Mouse (Mus musculus) cortical plate, adult 2 months (tissue): ENCODE data around the gene Tgfb2. TPM values are rescaled to one million over a fixed set of nuclear protein-coding genes. Genes with fewer than 3 reads are reported as not detected.

Source experiments
- H3K27ac ChIP-seq: fragments of 200-500 bp; 2 replicates; pipeline ENCODE4 v1.5.1; 2012; ENCODE audit warnings: low read length, control low read depth, inconsistent platforms; ENCODE audit not compliant: insufficient read depth
- H3K4me1 ChIP-seq: fragments of 200-500 bp; 2 replicates; pipeline ENCODE4 v1.6.1; 2011; ENCODE audit warnings: low read length; ENCODE audit not compliant: control insufficient read depth, insufficient read depth
- H3K4me3 ChIP-seq: fragments of 200-500 bp; 2 replicates; pipeline ENCODE4 v1.5.1; 2011; ENCODE audit warnings: mild to moderate bottlenecking, low read length, control low read depth; ENCODE audit not compliant: insufficient read depth
- CTCF ChIP-seq: fragments of 200-500 bp; IDR thresholded peaks from 2 replicates; pipeline ENCODE4 v1.5.1; 2011; ENCODE audit warnings: mild to moderate bottlenecking, control low read depth, low read length; ENCODE audit not compliant: insufficient read depth; ENCODE audit errors: extremely low read depth
- POLR2A ChIP-seq: fragments of 200-500 bp; IDR thresholded peaks from 2 replicates; pipeline ENCODE4 v1.6.1; 2011; ENCODE audit warnings: mild to moderate bottlenecking, low read length, control low read depth; ENCODE audit not compliant: insufficient read depth; ENCODE audit errors: extremely low read depth
- polyA plus RNA-seq: library from polyadenylated mRNA; depleted of rRNA; stranded (reverse); fragments of >200 nt; gene quantifications from 2 replicates; pipeline ENCODE4 v1.2.3, GENCODE M21; 2012

Gene Tgfb2
- polyA plus RNA-seq, 1 experiment, result 3.8 TPM

DNA sequence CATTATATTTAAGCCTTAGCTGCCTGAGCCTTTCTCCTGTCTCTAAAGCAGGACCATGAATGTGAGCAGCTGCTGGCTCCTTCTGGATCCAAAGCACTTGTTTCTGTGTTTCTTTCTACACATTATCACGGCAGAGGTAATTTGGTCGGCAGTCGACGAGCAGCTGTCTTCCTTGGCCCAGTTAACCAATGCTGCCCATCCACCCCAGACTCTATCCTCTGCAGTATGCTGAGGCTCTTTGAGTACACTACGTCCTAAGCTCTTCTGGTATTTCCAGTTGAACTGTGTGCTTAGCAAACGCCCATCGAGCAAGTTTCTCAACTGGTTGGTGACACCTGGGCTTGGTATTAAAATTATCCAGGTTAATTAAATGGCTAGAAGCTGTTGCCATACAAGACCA lies 70.7 kb downstream of the Tgfb2 start:
- TF ChIP-seq POLR2A (no peak), CTCF (no peak)

DNA sequence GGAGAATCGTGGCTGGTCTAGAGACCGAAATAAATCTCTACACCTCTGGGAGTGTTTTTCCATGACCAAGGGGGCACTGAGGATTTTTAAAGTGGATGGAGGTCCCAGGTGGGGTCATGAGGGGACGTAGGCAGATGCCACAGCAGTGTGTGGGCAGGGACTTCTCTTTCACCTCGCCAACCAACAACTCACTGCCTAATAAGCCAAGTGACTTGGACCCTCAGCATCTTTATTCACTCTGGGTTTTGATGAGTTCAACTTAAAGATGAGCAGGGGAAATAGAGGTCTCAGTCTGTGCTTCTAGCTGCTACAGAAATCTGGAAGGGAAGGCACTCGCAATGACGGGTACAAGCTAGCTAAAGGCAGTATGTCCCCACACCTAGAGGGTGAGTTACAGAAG lies 74.3 kb downstream of the Tgfb2 start:
- Histone ChIP-seq H3K27ac (no peak overlapping the region), H3K4me1 (no peaks in the 10 kb centered on the region), H3K4me3 (no peak overlapping the region)
- no peak for TF ChIP-seq POLR2A
- TF ChIP-seq CTCF, result no peak

More for the DNA sequence above, 70.7 kb downstream of the Tgfb2 start:
- Histone ChIP-seq H3K27ac (no peak overlapping the region), H3K4me3 (no peak overlapping the region), H3K4me1 (no peaks in the 10 kb centered on the region)

DNA sequence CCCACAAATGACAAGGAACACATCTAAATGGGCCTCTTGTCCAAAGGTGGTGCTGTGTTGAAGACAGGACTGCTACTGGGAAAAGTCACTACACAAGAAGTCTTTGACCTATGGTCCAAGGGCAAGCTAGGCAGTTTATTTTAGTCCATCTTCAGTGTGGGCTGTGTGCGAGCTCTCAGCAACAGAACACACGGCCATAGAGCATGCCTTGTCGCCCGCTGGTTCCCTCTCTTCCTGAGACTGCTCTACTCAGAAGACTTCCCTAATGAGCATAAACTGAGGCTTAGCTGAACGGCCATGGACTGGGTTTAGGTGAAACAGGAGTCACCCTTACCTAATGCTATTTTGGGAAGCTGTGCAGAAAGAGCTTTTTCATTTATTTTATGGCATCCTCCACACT lies 74.8 kb downstream of the Tgfb2 start:
- no peak overlapping the region for H3K27ac ChIP-seq
- H3K4me3 ChIP-seq, result no peak overlapping the region
- TF ChIP-seq CTCF, result no peak
- no peak for TF ChIP-seq POLR2A
- H3K4me1 ChIP-seq, result no peaks in the 10 kb centered on the region

DNA sequence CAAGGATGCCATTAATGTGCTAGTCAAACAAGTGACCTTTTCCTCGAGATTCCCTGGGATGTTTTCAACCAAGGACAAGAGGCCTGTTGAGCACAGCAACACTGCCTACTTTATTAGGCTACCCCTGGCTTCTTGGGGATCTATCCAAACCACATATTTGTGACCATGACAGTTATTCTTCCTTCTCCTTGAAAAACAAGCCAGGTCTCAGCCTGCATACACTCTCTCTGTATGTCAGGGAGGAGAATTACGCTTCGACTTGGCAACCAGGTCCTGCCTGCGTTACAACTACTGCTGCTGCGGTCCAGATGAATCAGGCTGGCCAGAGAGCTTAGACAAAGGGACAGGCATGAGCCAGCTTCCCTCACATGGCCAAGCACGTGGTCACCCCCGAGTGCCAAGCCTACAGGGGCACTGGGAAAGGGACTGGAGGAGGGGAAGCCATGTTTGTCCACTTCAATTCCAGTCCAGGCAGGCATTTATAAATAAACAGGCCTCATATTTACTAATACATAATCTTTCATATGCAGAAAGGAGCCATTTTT lies 78.3 kb downstream of the Tgfb2 start:
- H3K4me1 ChIP-seq, result no peaks in the 10 kb centered on the region
- no peak overlapping the region for H3K27ac ChIP-seq
- no peak overlapping the region for H3K4me3 ChIP-seq
- TF ChIP-seq CTCF (no peak), POLR2A (no peak)

DNA sequence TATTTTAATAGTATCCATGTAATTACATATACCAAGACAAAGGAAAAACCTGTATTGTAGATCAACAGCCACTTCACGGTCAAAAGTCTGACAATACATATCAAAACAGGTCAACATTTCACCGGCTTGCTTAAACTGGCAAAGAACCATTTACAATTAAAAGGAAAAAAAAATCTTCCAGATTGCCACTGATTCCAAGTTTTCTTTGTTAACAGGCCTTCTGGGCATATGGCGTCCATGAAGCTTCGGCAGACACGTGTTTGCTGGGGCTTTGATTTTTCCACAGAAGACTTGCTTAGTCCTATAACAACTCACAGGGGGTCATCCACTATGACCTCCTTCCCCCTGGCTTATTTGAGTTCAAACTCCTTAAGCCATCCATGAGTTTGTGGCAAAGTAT lies 81.3 kb downstream of the Tgfb2 start:
- Histone ChIP-seq H3K4me1 (no peaks in the 10 kb centered on the region), H3K27ac (no peak overlapping the region), H3K4me3 (no peak overlapping the region)
- TF ChIP-seq CTCF (no peak), POLR2A (no peak)

DNA sequence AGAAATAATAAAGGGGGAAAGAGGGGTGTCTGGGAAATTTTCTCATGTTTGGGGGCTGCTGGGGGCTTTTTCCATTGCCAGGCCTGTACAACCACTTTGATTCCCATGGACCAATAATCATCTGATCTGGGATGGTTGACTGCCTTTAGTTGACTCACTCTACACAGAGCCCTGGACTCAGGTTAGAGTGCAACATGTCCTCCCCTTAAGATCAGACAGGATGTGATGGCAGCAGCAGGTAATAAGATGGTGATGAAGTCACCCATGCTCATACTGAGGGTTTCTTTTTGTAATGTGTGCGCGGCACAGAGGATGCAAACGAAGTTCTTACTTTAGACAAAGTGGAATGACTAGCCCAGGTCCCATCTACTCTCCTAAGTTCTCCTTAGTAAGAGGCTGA lies 84.0 kb downstream of the Tgfb2 start:
- no peaks in the 10 kb centered on the region for H3K4me1 ChIP-seq
- H3K4me3 ChIP-seq, result no peak overlapping the region
- TF ChIP-seq POLR2A, result no peak
- no peak for TF ChIP-seq CTCF
- H3K27ac ChIP-seq, result no peak overlapping the region

DNA sequence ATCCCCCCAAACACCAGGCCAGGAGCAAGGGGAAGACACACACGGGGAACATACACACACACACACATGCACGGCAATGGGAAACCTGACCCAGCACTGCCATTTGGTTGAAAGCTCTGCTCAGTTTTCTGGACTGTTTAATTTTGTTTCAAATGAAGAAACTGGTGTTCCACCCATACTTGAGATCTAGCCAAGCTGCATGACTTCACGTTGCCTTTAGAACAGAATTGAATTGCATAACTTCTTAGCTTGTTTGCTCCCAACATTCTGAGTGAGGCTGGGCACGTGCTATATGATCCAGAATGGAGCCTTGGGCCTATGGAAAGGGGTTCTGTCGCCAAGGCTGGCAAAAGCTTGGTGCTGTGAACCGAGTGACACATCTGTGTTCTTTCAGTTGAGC lies 87.5 kb downstream of the Tgfb2 start:
- TF ChIP-seq POLR2A, result no peak
- TF ChIP-seq CTCF, result no peak
- Histone ChIP-seq H3K4me3 (no peak overlapping the region), H3K4me1 (no peaks in the 10 kb centered on the region), H3K27ac (no peak overlapping the region)

DNA sequence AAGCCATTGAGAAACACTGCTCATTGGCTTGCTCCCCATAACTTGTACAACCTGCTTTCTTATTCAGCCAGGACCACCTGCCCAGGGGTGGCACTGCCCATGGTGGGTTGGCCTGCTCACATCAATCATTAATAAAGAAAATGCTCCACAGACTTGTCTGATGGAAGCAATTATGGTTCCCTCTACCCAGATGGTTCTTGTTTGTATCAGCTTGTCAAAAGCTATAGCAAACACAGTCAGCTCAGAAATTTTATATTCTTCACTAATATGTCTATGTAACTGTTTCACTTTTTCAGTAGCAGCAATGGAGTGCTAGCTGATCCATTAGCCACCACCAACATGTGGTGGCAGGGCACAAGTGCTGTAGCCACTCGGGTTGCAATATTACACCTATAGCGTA lies 94.4 kb downstream of the Tgfb2 start:
- Histone ChIP-seq H3K4me1 (peaks cover 2% of the 10 kb centered on the region; the same call in 1 of the 2 replicates), H3K4me3 (no peak overlapping the region), H3K27ac (no peak overlapping the region)
- no peak for TF ChIP-seq POLR2A
- TF ChIP-seq CTCF, result no peak

DNA sequence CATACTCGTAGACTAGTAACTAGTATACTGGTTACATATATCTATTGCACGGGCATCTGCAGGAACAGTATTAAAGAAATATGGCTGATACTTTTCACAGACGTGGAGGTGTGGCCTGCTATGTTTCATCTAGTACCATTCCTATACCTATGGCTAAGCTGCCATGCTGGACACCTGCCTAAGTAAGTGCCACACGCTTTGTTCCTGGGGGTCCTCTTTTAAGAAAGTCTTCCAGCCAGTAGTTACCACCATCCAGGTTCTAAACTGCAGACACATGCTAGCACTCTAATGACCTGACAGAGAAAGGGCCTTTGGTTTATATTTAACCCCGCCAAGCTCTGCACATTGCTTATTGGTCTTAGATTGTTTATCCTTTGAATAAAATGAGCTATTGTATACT lies 95.3 kb downstream of the Tgfb2 start:
- TF ChIP-seq CTCF, result no peak
- no peak for TF ChIP-seq POLR2A
- peaks cover 4% of the 10 kb centered on the region; the same call in 1 of the 2 replicates for H3K4me1 ChIP-seq
- no peak overlapping the region for H3K4me3 ChIP-seq
- no peak overlapping the region for H3K27ac ChIP-seq

DNA sequence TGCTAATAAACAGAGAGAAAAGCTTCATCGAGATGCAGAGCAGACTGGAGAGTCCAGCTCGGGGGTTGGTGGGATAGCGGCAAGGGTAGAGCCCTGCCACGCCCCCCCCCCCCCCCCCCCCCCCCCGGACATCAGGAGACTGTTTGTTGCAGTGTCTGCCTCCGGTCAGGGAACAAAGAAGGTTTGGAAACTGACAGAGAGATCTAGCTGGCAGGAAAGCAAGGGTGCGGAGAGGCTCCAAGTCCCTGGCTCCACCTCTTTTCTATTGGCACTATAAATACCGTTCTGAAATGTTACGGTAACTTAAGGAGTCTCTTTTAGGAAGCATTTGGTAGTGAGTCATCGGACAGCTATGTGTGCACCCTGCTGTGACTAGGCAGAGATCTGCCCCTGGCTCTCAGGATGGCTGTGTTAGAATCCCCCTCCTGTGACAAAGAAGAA lies 96.0 kb downstream of the Tgfb2 start:
- TF ChIP-seq CTCF (no peak), POLR2A (no peak)
- Histone ChIP-seq H3K4me3 (no peak overlapping the region), H3K4me1 (peaks cover 4% of the 10 kb centered on the region; the same call in 1 of the 2 replicates), H3K27ac (no peak overlapping the region)
